Mouse (Mus musculus): ENCODE results near the gene Tmem86a. TPM values are rescaled to one million over a fixed set of nuclear protein-coding genes. Genes with fewer than 3 reads are reported as not detected.
A peak's percentile ranks its signal among the peaks of the same experiment; 100 is the strongest.

Gene Tmem86a
- polyA plus RNA-seq, 1 experiment = 19.0 TPM

GRCm38 (mm10) chr7:47031371-47031770 lies 19.0 kb upstream of the Tmem86a start:
- Histone ChIP-seq H3K27me3 (ENCODE audit: control insufficient read depth, insufficient read depth, low read length) (no peaks in the 10 kb centered on the region), H3K4me3 (replicated peaks; ENCODE audit: insufficient read depth, low read depth, low read length) (no peak overlapping the region)
- WGBS = 82% methylated on average over 4 of the region's 4 CpGs

DNA sequence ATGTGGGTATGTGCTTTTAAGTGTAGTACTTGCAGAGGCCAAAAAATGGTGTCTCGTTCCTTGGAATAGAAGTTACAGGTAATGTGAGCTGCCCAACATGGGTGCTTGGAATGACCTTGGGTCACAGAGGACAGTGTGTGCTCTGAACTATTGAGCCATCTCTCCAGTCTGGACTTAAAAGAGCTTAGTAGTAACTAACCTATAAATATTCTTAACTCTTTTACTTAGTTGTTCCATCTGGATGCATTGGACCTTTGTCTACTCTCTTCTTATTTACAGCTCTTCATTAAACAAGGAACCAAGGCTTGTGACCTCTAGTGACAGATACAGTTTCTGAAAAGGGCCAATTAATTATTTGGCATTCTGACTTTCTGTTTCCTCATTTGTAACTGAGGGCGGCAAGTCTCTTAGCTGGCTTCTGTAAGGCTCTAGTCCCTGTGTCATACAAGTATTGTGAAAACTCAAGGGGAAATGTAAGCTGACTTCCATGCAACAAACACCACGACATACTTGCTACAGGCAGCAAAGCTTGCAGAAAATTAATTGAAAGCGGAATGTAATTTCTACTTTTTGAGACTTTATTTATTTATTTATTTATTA lies 15.5 kb upstream of the Tmem86a start:
- DNase-seq = no peak
- no peaks in the 10 kb centered on the region for H3K27me3 ChIP-seq (ENCODE audit: control insufficient read depth, insufficient read depth, low read length)
- WGBS = 89% methylated on average over 4 of the region's 4 CpGs
- no peaks in the 10 kb centered on the region for H3K4me1 ChIP-seq (ENCODE audit: control insufficient read depth, insufficient read depth, low read length)
- no peak for TF ChIP-seq POLR2A (IDR thresholded peaks at IDR 0.05; ENCODE audit: borderline replicate concordance, insufficient read depth, low read length)
- TF ChIP-seq CTCF (IDR thresholded peaks at IDR 0.05; ENCODE audit: borderline replicate concordance, insufficient read depth, low read depth, low read length) = no peak
- no peak overlapping the region for H3K27ac ChIP-seq (ENCODE audit: insufficient read depth, low read length)
- no peak overlapping the region for H3K4me3 ChIP-seq (replicated peaks; ENCODE audit: insufficient read depth, low read depth, low read length)

More at GRCm38 (mm10) chr7:47031371-47031770, 19.0 kb upstream of the Tmem86a start:
- no peak for TF ChIP-seq CTCF (IDR thresholded peaks at IDR 0.05; ENCODE audit: borderline replicate concordance, insufficient read depth, low read depth, low read length)
- TF ChIP-seq POLR2A (IDR thresholded peaks at IDR 0.05; ENCODE audit: borderline replicate concordance, insufficient read depth, low read length) = no peak
- Histone ChIP-seq H3K27ac (ENCODE audit: insufficient read depth, low read length) (no peak overlapping the region), H3K4me1 (ENCODE audit: control insufficient read depth, insufficient read depth, low read length) (no peaks in the 10 kb centered on the region)
- no peak for DNase-seq

DNA sequence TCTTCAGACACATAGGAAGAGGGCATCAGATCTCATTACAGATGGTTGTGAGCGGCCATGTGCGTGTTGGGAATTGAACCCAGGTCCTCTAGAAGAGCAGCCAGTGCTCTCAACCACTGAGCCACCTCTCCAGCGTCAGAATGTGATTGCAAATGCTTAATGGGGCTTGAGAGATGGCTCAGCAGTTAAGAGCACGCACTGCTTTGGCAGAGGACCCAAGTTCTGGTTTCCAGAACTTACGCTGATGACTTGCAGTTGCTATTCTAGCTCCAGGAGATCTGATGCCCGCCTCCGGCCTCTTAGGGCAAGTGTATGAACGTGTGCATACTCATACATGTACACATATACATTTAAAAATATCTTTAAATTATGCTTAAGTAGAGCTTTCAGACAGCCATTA lies 15.0 kb upstream of the Tmem86a start:
- WGBS = 59% methylated on average over 8 of the region's 8 CpGs
- DNase-seq = no peak
- Histone ChIP-seq H3K27ac (ENCODE audit: insufficient read depth, low read length) (no peak overlapping the region), H3K4me1 (ENCODE audit: control insufficient read depth, insufficient read depth, low read length) (no peaks in the 10 kb centered on the region), H3K4me3 (replicated peaks; ENCODE audit: insufficient read depth, low read depth, low read length) (no peak overlapping the region), H3K27me3 (ENCODE audit: control insufficient read depth, insufficient read depth, low read length) (no peaks in the 10 kb centered on the region)
- TF ChIP-seq CTCF (IDR thresholded peaks at IDR 0.05; ENCODE audit: borderline replicate concordance, insufficient read depth, low read depth, low read length) (no peak), POLR2A (IDR thresholded peaks at IDR 0.05; ENCODE audit: borderline replicate concordance, insufficient read depth, low read length) (no peak)

GRCm38 (mm10) chr7:47041706-47042105 lies 8.7 kb upstream of the Tmem86a start:
- DNase-seq = no peak
- 89% methylated on average over 3 of the region's 3 CpGs for WGBS
- TF ChIP-seq CTCF (IDR thresholded peaks at IDR 0.05; ENCODE audit: borderline replicate concordance, insufficient read depth, low read depth, low read length) (no peak), POLR2A (IDR thresholded peaks at IDR 0.05; ENCODE audit: borderline replicate concordance, insufficient read depth, low read length) (no peak)
- Histone ChIP-seq H3K27ac (ENCODE audit: insufficient read depth, low read length) (no peak overlapping the region), H3K4me3 (replicated peaks; ENCODE audit: insufficient read depth, low read depth, low read length) (no peak overlapping the region), H3K27me3 (ENCODE audit: control insufficient read depth, insufficient read depth, low read length) (no peaks in the 10 kb centered on the region), H3K4me1 (ENCODE audit: control insufficient read depth, insufficient read depth, low read length) (no peaks in the 10 kb centered on the region)

DNA sequence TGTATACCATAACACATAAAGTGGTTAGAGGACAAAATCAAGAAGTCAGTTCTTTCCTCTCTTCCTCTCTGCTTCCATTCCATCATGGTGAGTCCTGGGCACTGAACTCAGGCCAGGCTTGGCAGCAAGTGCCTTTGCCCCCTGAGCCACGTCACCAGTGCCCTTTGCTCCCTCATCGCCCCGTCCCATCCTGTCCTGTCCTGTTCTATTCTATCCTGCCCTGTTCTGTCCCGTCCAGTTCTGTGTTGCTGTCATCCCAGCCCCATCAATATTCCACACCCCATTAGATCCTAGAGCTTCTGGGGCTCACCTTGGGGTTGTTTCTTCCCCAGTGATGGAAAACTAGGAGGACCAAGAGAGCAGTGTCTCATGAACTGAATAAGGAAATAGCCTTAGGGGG lies 8.3 kb upstream of the Tmem86a start:
- H3K27me3 ChIP-seq (ENCODE audit: control insufficient read depth, insufficient read depth, low read length) = no peaks in the 10 kb centered on the region
- WGBS = 80% methylated on average over 4 of the region's 4 CpGs
- H3K27ac ChIP-seq (ENCODE audit: insufficient read depth, low read length) = no peak overlapping the region
- TF ChIP-seq POLR2A (IDR thresholded peaks at IDR 0.05; ENCODE audit: borderline replicate concordance, insufficient read depth, low read length) (no peak), CTCF (IDR thresholded peaks at IDR 0.05; ENCODE audit: borderline replicate concordance, insufficient read depth, low read depth, low read length) (no peak)
- no peak for DNase-seq
- H3K4me3 ChIP-seq (replicated peaks; ENCODE audit: insufficient read depth, low read depth, low read length) = no peak overlapping the region
- no peaks in the 10 kb centered on the region for H3K4me1 ChIP-seq (ENCODE audit: control insufficient read depth, insufficient read depth, low read length)

DNA sequence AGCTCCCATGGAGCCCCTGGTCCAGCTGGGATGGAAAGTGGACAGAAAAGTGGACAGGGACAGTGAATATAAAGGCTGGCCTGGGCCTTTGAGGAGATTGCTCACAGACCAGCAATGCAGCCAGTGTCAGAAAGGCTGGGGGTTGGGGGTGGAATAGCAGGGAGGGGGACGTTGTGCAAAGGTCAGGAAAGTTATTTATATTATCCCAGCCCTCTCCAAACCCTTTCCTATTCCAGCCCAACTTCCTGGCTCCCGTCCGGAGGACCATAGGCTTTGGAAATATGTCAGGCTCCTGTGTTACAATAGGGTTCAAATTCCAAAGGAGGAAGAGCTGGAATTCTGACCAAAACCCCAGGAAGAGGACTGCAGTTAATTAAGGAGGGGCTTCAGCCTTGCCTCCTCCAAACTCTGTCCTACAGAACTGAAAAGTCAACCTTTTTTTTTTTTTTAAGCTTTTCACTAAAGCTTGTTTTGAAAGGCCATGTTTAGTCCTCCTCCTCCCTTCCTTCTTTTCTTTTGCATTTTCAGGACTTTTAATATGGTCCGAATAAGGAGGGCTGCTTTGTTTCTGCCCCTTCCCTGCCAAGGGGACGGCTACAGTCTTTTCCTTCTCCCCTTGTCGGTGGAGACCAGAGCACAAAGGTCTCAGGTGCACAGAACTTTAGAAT lies 7.4 kb upstream of the Tmem86a start:
- TF ChIP-seq CTCF (IDR thresholded peaks at IDR 0.05; ENCODE audit: borderline replicate concordance, insufficient read depth, low read depth, low read length) = no peak
- TF ChIP-seq POLR2A (IDR thresholded peaks at IDR 0.05; ENCODE audit: borderline replicate concordance, insufficient read depth, low read length) = no peak
- Histone ChIP-seq H3K4me1 (ENCODE audit: control insufficient read depth, insufficient read depth, low read length) (no peaks in the 10 kb centered on the region), H3K27me3 (ENCODE audit: control insufficient read depth, insufficient read depth, low read length) (no peaks in the 10 kb centered on the region), H3K27ac (ENCODE audit: insufficient read depth, low read length) (no peak overlapping the region), H3K4me3 (replicated peaks; ENCODE audit: insufficient read depth, low read depth, low read length) (no peak overlapping the region)
- no peak for DNase-seq
- WGBS = 46% methylated on average over 6 of the region's 6 CpGs

- Histone ChIP-seq H3K27me3 (ENCODE audit: control insufficient read depth, insufficient read depth, low read length) (no peaks in the 10 kb centered on the region), H3K4me1 (ENCODE audit: control insufficient read depth, insufficient read depth, low read length) (peaks cover 17% of the 10 kb centered on the region), H3K27ac (ENCODE audit: insufficient read depth, low read length) (peak overlapping the region; percentile 76), H3K4me3 (replicated peaks; ENCODE audit: insufficient read depth, low read depth, low read length) (peak overlapping the region; percentile 99)
- under 1% methylated on average over 33 of the region's 34 CpGs for WGBS
- peak in 1 of 2 experiments; percentile 63 for DNase-seq
- TF ChIP-seq CTCF (IDR thresholded peaks at IDR 0.05; ENCODE audit: borderline replicate concordance, insufficient read depth, low read depth, low read length) = no peak
- TF ChIP-seq POLR2A (IDR thresholded peaks at IDR 0.05; ENCODE audit: borderline replicate concordance, insufficient read depth, low read length) = no peak
These were observed 365 bp downstream of the Tmem86a start for GRCm38 (mm10) chr7:47050766-47051165.
